Mouse (Mus musculus) G1E (cell line): ENCODE results near the gene 2010300C02Rik.

Experiments used
- CTCF ChIP-seq: IDR thresholded peaks from 2 replicates; pipeline ENCODE4 v1.5.1; 2012; ENCODE audit warnings: low read depth, low read length, inconsistent platforms, mixed read lengths
- GATA1 ChIP-seq: IDR thresholded peaks from 2 replicates; pipeline ENCODE4 v1.6.1; 2012; ENCODE audit warnings: borderline replicate concordance, low read length, inconsistent platforms, mixed read lengths
- GATA2 ChIP-seq: IDR thresholded peaks from 2 replicates; pipeline ENCODE4 v1.6.1; 2012; ENCODE audit warnings: low read depth, low read length, inconsistent platforms, borderline replicate concordance
- POLR2AphosphoS5 ChIP-seq: IDR thresholded peaks from 2 replicates; pipeline ENCODE4 v1.6.1; 2012; ENCODE audit warnings: low read depth, low read length, inconsistent platforms; ENCODE audit not compliant: insufficient replicate concordance

DNA sequence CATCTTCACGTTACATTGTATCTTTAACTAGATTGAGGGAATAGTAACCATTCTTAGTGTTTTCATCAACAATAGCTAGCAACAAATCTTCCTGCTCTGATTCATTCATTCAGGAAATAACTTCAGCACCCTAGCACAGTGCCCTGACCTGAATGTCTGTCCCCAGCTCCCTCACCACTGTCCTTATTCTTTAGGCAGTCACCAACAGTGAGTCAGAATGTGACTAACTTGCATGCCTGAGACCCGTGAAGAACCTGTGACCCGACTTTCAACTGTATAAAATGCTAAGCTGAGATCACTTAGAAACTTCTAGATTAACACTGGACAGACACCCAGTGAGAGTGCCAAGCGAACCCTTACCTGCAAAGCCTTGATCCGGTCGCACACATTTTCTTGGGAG lies 88.4 kb downstream of the 2010300C02Rik start:
- TF ChIP-seq GATA1 (no peak), CTCF (no peak), GATA2 (no peak), POLR2AphosphoS5 (no peak)
